Mouse (Mus musculus) thymus, postnatal 14 days (tissue): Measurements from ENCODE around the gene Ptprb.

ENCODE experiments used
- DNase-seq: peaks from one replicate; pipeline ENCODE4 v3.0.0; 2021

The Ptprb gene

GRCm38 (mm10) chr10:116275280-116275679 is at the start of gene Ptprb:
TSS of gene Ptprb (plus strand) at chr10:116275523.
- no peak for DNase-seq

- no peak for DNase-seq
Observed at GRCm38 (mm10) chr10:116235299-116235698, 40.0 kb upstream of the Ptprb start.

GRCm38 (mm10) chr10:116242200-116242599 is 33.1 kb upstream of the Ptprb start:
- DNase-seq: no peak

GRCm38 (mm10) chr10:116243373-116243772 is 31.9 kb upstream of the Ptprb start:
- DNase-seq: no peak

GRCm38 (mm10) chr10:116245632-116246031 is 29.7 kb upstream of the Ptprb start:
- DNase-seq: no peak

- no peak for DNase-seq
Observed at GRCm38 (mm10) chr10:116252668-116253067, 22.7 kb upstream of the Ptprb start.

GRCm38 (mm10) chr10:116253972-116254371 is 21.4 kb upstream of the Ptprb start:
- no peak for DNase-seq

- DNase-seq: no peak
Observed at GRCm38 (mm10) chr10:116259298-116259697, 16.0 kb upstream of the Ptprb start.

- no peak for DNase-seq
Observed at GRCm38 (mm10) chr10:116260658-116261433, 14.5 kb upstream of the Ptprb start.

GRCm38 (mm10) chr10:116261559-116261958 is 13.8 kb upstream of the Ptprb start:
- DNase-seq: no peak

- DNase-seq: no peak
Observed at GRCm38 (mm10) chr10:116264521-116264920, 10.8 kb upstream of the Ptprb start.

- DNase-seq: no peak
Observed at GRCm38 (mm10) chr10:116266561-116267433, 8.5 kb upstream of the Ptprb start.

- DNase-seq: no peak
Observed at GRCm38 (mm10) chr10:116267434-116267822, 7.9 kb upstream of the Ptprb start.

GRCm38 (mm10) chr10:116268343-116268742 is 7.0 kb upstream of the Ptprb start:
- DNase-seq: no peak

- no peak for DNase-seq
Observed at GRCm38 (mm10) chr10:116270646-116271469, 4.5 kb upstream of the Ptprb start.

- DNase-seq: no peak
Observed at GRCm38 (mm10) chr10:116271470-116271915, 3.8 kb upstream of the Ptprb start.

- no peak for DNase-seq
Observed at GRCm38 (mm10) chr10:116272156-116272555, 3.2 kb upstream of the Ptprb start.

GRCm38 (mm10) chr10:116286697-116287344 is 11.5 kb downstream of the Ptprb start:
- no peak for DNase-seq

GRCm38 (mm10) chr10:116288130-116288529 is 12.8 kb downstream of the Ptprb start:
- DNase-seq: no peak

GRCm38 (mm10) chr10:116290483-116290882 is 15.2 kb downstream of the Ptprb start:
- no peak for DNase-seq

GRCm38 (mm10) chr10:116291153-116291755 is 15.9 kb downstream of the Ptprb start:
- DNase-seq: no peak

GRCm38 (mm10) chr10:116296439-116296838 is 21.1 kb downstream of the Ptprb start:
- no peak for DNase-seq
